Mouse (Mus musculus): Measurements from ENCODE around the gene Zc3h4.

- TF ChIP-seq CTCF (IDR thresholded peaks at IDR 0.05; ENCODE audit: control insufficient read depth, insufficient read depth, insufficient replicate concordance, low read depth, low read length) (no peak), POLR2A (IDR thresholded peaks at IDR 0.05; ENCODE audit: control insufficient read depth, low read depth, low read length) (no peak)
Observed at GRCm38 (mm10) chr7:16406978-16407377, 6.3 kb downstream of the Zc3h4 start.

Data from testis, adult 2 months (tissue).